In the genomic region with DNA sequence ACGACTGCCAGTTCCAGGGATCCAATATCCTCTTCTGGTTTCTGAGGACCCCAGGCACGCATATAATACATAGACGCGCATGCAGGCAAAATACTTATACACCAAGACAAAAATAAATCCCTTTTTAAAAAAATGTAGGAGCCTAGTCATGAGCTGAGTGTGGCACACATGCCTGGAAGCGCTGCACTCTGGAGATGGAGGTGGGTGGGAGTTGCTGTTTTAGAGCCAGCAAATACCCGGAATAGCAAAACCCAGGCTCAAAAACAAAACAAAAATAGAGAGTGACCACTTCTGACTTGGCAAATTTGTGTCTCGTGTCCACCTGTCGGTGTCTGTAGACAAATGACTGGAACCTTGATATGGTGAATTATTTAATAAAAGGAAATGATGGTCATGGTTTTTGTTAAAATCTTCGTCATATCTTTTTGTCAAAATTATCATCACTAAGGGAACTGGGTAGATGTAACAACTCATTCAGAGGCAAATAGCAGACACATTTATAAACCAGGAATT, we compare ENCODE assay signal across 20 mouse cellular contexts. TPM values are rescaled to one million over a fixed set of nuclear protein-coding genes. Genes with fewer than 3 reads are reported as not detected.
DNase-seq lines count a peak whose midpoint lies in the region; ATAC-seq and TF ChIP-seq lines count a peak whose summit lies in the region.
"Had no signal": no experiment of that assay in that cellular context is flagged by ENCODE, and none has a peak within 500 bp of the region (broad histone marks: within the 10 kb centered on the region; RNA-seq: fewer than 3 reads in every experiment).

No protein-coding gene starts in this region.

- no peak overlapping the region for H3ac ChIP-seq in myocyte (ENCODE audit: control insufficient read depth, insufficient read length)

- no peaks in the 10 kb centered on the region for H3K79me2 ChIP-seq in myocyte (ENCODE audit: control insufficient read depth, insufficient read depth)

- H3K4me2 ChIP-seq in midbrain, embryonic 11.5 days: no peak overlapping the region
- no peak overlapping the region for H3K4me2 ChIP-seq in midbrain, embryonic 15.5 days
- peak overlapping the region; percentile 36 for H3K4me2 ChIP-seq in myocyte (ENCODE audit: low read depth)
- H3K4me2 ChIP-seq: embryonic facial prominence, embryonic 12.5 days; forebrain, embryonic 13.5 days; forebrain, embryonic 15.5 days had no signal

- no peak overlapping the region for H3K27ac ChIP-seq in midbrain, embryonic 11.5 days (ENCODE audit: low read depth, low read length)
- H3K27ac ChIP-seq in midbrain, embryonic 15.5 days: no peak overlapping the region
- H3K27ac ChIP-seq: embryonic facial prominence, embryonic 10.5 days; embryonic facial prominence, embryonic 12.5 days; forebrain, embryonic 13.5 days; forebrain, embryonic 15.5 days had no signal

- TF ChIP-seq POLR2A in myocyte (IDR thresholded peaks at IDR 0.05; ENCODE audit: insufficient read length, low read depth): no peak

- H3K9ac ChIP-seq in midbrain, embryonic 11.5 days (ENCODE audit: low read length): no peak overlapping the region
- no peak overlapping the region for H3K9ac ChIP-seq in midbrain, embryonic 15.5 days
- H3K9ac ChIP-seq: embryonic facial prominence, embryonic 12.5 days; forebrain, embryonic 13.5 days; forebrain, embryonic 15.5 days had no signal

- ATAC-seq in midbrain, embryonic 11.5 days (ENCODE audit: low FRiP score): no peak
- no peak for ATAC-seq in midbrain, embryonic 15.5 days (replicated peaks)
- ATAC-seq: forebrain, embryonic 13.5 days; forebrain, embryonic 15.5 days had no signal

- no peaks in the 10 kb centered on the region for H3K27me3 ChIP-seq in midbrain, embryonic 11.5 days (ENCODE audit: control insufficient read depth, insufficient read depth, low read length)
- no peaks in the 10 kb centered on the region for H3K27me3 ChIP-seq in midbrain, embryonic 15.5 days (replicated peaks)
- H3K27me3 ChIP-seq in myocyte (ENCODE audit: control insufficient read depth, insufficient read depth, insufficient read length): no peaks in the 10 kb centered on the region
- H3K27me3 ChIP-seq: embryonic facial prominence, embryonic 12.5 days; forebrain, embryonic 13.5 days; forebrain, embryonic 15.5 days had no signal

- H3K4me1 ChIP-seq in midbrain, embryonic 11.5 days (ENCODE audit: control insufficient read depth, insufficient read depth, low read length): no peaks in the 10 kb centered on the region
- H3K4me1 ChIP-seq in midbrain, embryonic 15.5 days: no peaks in the 10 kb centered on the region
- H3K4me1 ChIP-seq: embryonic facial prominence, embryonic 12.5 days; forebrain, embryonic 13.5 days had no signal

- no peaks in the 10 kb centered on the region for H3K36me3 ChIP-seq in midbrain, embryonic 11.5 days (ENCODE audit: control insufficient read depth, insufficient read depth, low read length)
- no peaks in the 10 kb centered on the region for H3K36me3 ChIP-seq in midbrain, embryonic 15.5 days (replicated peaks)
- H3K36me3 ChIP-seq in myocyte (ENCODE audit: control insufficient read depth, insufficient read depth): no peaks in the 10 kb centered on the region
- H3K36me3 ChIP-seq: embryonic facial prominence, embryonic 10.5 days; embryonic facial prominence, embryonic 12.5 days; forebrain, embryonic 15.5 days had no signal

- peak; percentile 60 for DNase-seq in midbrain, embryonic 11.5 days (ENCODE audit: low spot score, missing footprints)
- peak; percentile 41 to 59 for DNase-seq in right cerebral cortex, adult 2 months (ENCODE audit: low spot score in 2 of 2)
- DNase-seq in right cerebral cortex, postnatal 14 days: no peak
- peak; percentile 47 for DNase-seq in telencephalon, adult 2 months (ENCODE audit: low read depth, low spot score)
- no peak for DNase-seq in kidney, adult 8-10 months
- DNase-seq in yolk sac, embryonic 10.5 days (ENCODE audit: low spot score): no peak
- DNase-seq: adrenal gland, adult 2 months; adrenal gland, postnatal 10 days; adrenal gland, postnatal 25 days; cerebellum, adult 11-12 months; cerebellum, adult 2 months; cerebellum, adult 9-10 months; cerebellum, postnatal 10 days; cerebellum, postnatal 25 days had no signal

- WGBS in midbrain, embryonic 11.5 days: 89% methylated on average over 9 of the region's 9 CpGs
- 86% methylated on average over 9 of the region's 9 CpGs for whole genome bisulfite sequencing in midbrain, embryonic 15.5 days

- no peak overlapping the region for H3K4me3 ChIP-seq in midbrain, embryonic 11.5 days (ENCODE audit: low read depth, low read length)
- H3K4me3 ChIP-seq in midbrain, embryonic 15.5 days: no peak overlapping the region
- H3K4me3 ChIP-seq in myocyte: no peak overlapping the region
- H3K4me3 ChIP-seq: embryonic facial prominence, embryonic 10.5 days; embryonic facial prominence, embryonic 12.5 days; forebrain, embryonic 13.5 days; forebrain, embryonic 15.5 days had no signal

- H3K9me3 ChIP-seq in midbrain, embryonic 11.5 days (ENCODE audit: control insufficient read depth, low read length): no peaks in the 10 kb centered on the region
- H3K9me3 ChIP-seq in midbrain, embryonic 15.5 days: no peaks in the 10 kb centered on the region
- H3K9me3 ChIP-seq: embryonic facial prominence, embryonic 12.5 days; forebrain, embryonic 13.5 days; forebrain, embryonic 15.5 days had no signal

TF ChIP-seq in myocyte, 11 proteins besides CTCF, POLR2A, EP300 and RAD21:
- TF ChIP-seq TCF12 (IDR thresholded peaks at IDR 0.05; ENCODE audit: insufficient read depth, poor library complexity, severe bottlenecking) (no peak), MAX (IDR thresholded peaks at IDR 0.05; ENCODE audit: low read depth) (no peak), POLR2AphosphoS2 (IDR thresholded peaks at IDR 0.05; ENCODE audit: insufficient read length, low read depth) (no peak), TCF3 (IDR thresholded peaks at IDR 0.05; ENCODE audit: insufficient read length, low read depth) (no peak), MYOG (IDR thresholded peaks at IDR 0.05; ENCODE audit: control insufficient read depth in 1 of 3, insufficient read depth in 1 of 3, insufficient read length in 2 of 3, low read depth in 2 of 3) (no peak), USF1 (IDR thresholded peaks at IDR 0.05; ENCODE audit: low read depth) (no peak), MYOD1 (IDR thresholded peaks at IDR 0.05; ENCODE audit: control insufficient read depth in 1 of 3, insufficient read length in 2 of 3, low read depth in 2 of 3) (peak; percentile 18 to 72 (median 66))

RNA-seq across cellular contexts. Expression of a gene that starts 4.9 kb away (rescaled TPM):
- 281 and 293 TPM in 2 replicates for polyA plus RNA-seq in midbrain, embryonic 11.5 days (2014; fragmentation: Nextera tagmentation; extraction: Ambion mirVana)
- 303 and 315 TPM in 2 replicates for polyA plus RNA-seq in midbrain, embryonic 15.5 days (2015; fragmentation: Nextera tagmentation; extraction: Ambion mirVana)
- polyA plus RNA-seq in myocyte (2012; fragmentation: generic; extraction: Trizol): 311 TPM

Comparison
In these comparisons a context has a peak if more than half of its experiments do, and no peak if none do; other contexts are left out.
1. DNase-seq: peak in midbrain, embryonic 11.5 days (single experiment), right cerebral cortex, adult 2 months (2 of 2) and telencephalon, adult 2 months (single experiment); none in right cerebral cortex, postnatal 14 days (single experiment), kidney, adult 8-10 months (0 of 2) and yolk sac, embryonic 10.5 days (single experiment).